Mouse (Mus musculus): ENCODE results near the gene Fat4.

DNA sequence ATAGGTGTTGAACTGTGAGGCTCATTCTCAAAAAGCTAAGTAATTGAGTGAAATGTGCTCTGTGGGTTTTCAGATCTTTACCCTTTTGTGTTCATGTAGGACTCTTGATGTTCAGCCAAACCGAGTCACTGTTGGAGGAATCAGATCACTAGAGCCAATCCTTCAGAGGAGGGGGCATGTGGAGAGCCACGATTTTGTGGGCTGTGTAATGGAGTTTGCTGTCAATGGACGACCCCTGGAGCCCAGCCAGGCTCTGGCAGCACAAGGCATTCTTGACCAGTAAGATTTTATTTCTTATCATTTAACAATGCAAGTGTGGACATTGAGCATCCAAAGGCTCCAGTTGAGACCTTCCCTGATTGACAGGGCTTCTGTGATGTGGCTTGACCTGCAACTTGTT lies 113.3 kb downstream of the Fat4 start:
- TF ChIP-seq CTCF (IDR thresholded peaks at IDR 0.05) (no peak), EP300 (IDR thresholded peaks at IDR 0.05) (no peak)
